Mouse (Mus musculus): ENCODE measurements around the gene Slc36a4.

DNA sequence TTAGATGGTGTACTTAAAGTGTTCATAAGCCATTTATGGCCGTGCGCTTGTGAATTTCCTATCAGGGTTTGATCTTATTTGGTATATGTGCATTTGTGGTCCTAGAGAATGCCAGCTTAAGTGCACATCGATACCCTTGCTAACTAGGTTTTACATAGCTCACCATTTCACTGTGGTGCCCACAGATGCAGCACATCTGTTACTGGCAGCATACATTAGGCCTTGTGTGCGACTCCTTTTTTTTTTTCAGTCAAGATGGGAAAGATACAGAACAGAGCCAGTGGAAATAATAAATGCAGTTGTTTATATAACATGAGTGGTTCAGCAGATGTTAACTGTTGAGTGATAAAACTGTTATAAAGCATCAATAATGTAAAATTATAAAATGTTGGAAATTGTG lies 31.9 kb downstream of the Slc36a4 start:
- no peak for TF ChIP-seq POLR2A (IDR thresholded peaks at IDR 0.05; ENCODE audit: insufficient read depth, low read depth, low read length)
- TF ChIP-seq CTCF (IDR thresholded peaks at IDR 0.05) = no peak

Measured in heart, adult 2 months (tissue).